23 mouse cellular contexts compared by ENCODE assay signal in genomic region chr10:17038259-17039043, GRCm38 (mm10).
DNase-seq lines count a peak whose midpoint lies in the region; ATAC-seq and TF ChIP-seq lines count a peak whose summit lies in the region.
"Had no signal": no experiment of that assay in that cellular context is flagged by ENCODE, and none has a peak within 500 bp of the region (broad histone marks: within the 10 kb centered on the region; RNA-seq: fewer than 3 reads in every experiment).

No protein-coding gene starts in this region.

- H3K4me3 ChIP-seq in neural tube, embryonic 12.5 days, result no peak overlapping the region
- no peak overlapping the region for H3K4me3 ChIP-seq in neural tube, embryonic 15.5 days (replicated peaks)
- peak overlapping the region in 1 of 2 experiments; percentile 51; a peak in 2 of 4 replicates for H3K4me3 ChIP-seq in MEL (ENCODE audit: control insufficient read depth in 1 of 2, insufficient read depth in 1 of 2, low read depth in 2 of 2, low read length in 2 of 2)
- H3K4me3 ChIP-seq: forebrain, embryonic 15.5 days; heart, embryonic 10.5 days; hindbrain, embryonic 12.5 days; layer of hippocampus, adult 2 months; limb, embryonic 15.5 days; liver, embryonic 15.5 days had no signal

- no peak overlapping the region for H3K4me2 ChIP-seq in neural tube, embryonic 12.5 days (replicated peaks)
- no peak overlapping the region for H3K4me2 ChIP-seq in neural tube, embryonic 15.5 days
- H3K4me2 ChIP-seq: forebrain, embryonic 15.5 days; hindbrain, embryonic 12.5 days; limb, embryonic 15.5 days; liver, embryonic 15.5 days had no signal

- peak; percentile 71 to 80; a peak in 3 of 4 replicates for TF ChIP-seq EP300 in MEL (IDR thresholded peaks at IDR 0.05; ENCODE audit: low read depth in 1 of 2, low read length in 2 of 2)

- TF ChIP-seq CTCF in MEL (IDR thresholded peaks at IDR 0.05 in 2 of 3, conservative IDR thresholded peaks at IDR 0.05 in 1 of 3; ENCODE audit: control insufficient read depth in 1 of 3, insufficient read depth in 1 of 3, low read depth in 2 of 3, low read length in 3 of 3, poor library complexity in 1 of 3, severe bottlenecking in 1 of 3), result no peak

- H3K27me3 ChIP-seq in neural tube, embryonic 12.5 days (replicated peaks), result no peaks in the 10 kb centered on the region
- H3K27me3 ChIP-seq in neural tube, embryonic 15.5 days (replicated peaks), result no peaks in the 10 kb centered on the region
- H3K27me3 ChIP-seq in MEL (ENCODE audit: control insufficient read depth in 1 of 2, insufficient read depth in 2 of 2, low read length in 2 of 2), result no peaks in the 10 kb centered on the region
- H3K27me3 ChIP-seq: forebrain, embryonic 15.5 days; hindbrain, embryonic 12.5 days; limb, embryonic 15.5 days; liver, embryonic 15.5 days had no signal

- H3K9ac ChIP-seq in neural tube, embryonic 12.5 days, result no peak overlapping the region
- H3K9ac ChIP-seq in neural tube, embryonic 15.5 days (replicated peaks), result no peak overlapping the region
- peak overlapping the region; percentile 28 for H3K9ac ChIP-seq in MEL (ENCODE audit: control insufficient read depth, low read depth, low read length, poor library complexity, severe bottlenecking)
- H3K9ac ChIP-seq: forebrain, embryonic 15.5 days; hindbrain, embryonic 12.5 days; limb, embryonic 15.5 days; liver, embryonic 15.5 days had no signal

- H3K79me2 ChIP-seq in MEL (ENCODE audit: control insufficient read depth, insufficient read depth, low read length, poor library complexity), result no peaks in the 10 kb centered on the region

- TF ChIP-seq POLR2A in MEL (IDR thresholded peaks at IDR 0.05; ENCODE audit: control insufficient read depth in 1 of 2, insufficient read depth in 1 of 2, low read depth in 1 of 2, low read length in 2 of 2, poor library complexity in 1 of 2), result no peak

- peak; percentile 48; the same call in 1 of the 2 replicates for ATAC-seq in neural tube, embryonic 12.5 days (ENCODE audit: low FRiP score, low read depth)
- no peak; the same call in 1 of the 2 replicates for ATAC-seq in neural tube, embryonic 15.5 days (ENCODE audit: low FRiP score)
- 0 out of 2 replicates have a peak, but pooled peaks have one; percentile 50 for ATAC-seq in common myeloid progenitor, adult 5-6 weeks (replicated peaks; ENCODE audit: low read depth, poor library complexity, severe bottlenecking)
- ATAC-seq: forebrain, embryonic 15.5 days; inflammation-experienced regulatory T-cells, adult 6 months had no signal

- WGBS in neural tube, embryonic 12.5 days, result 69% methylated on average over 11 of the region's 11 CpGs
- 51% methylated on average over 11 of the region's 11 CpGs for WGBS in neural tube, embryonic 15.5 days

- no peaks in the 10 kb centered on the region for H3K36me3 ChIP-seq in neural tube, embryonic 12.5 days
- no peaks in the 10 kb centered on the region for H3K36me3 ChIP-seq in neural tube, embryonic 15.5 days
- H3K36me3 ChIP-seq in MEL (ENCODE audit: control insufficient read depth in 1 of 2, insufficient read depth in 2 of 2, low read length in 2 of 2), result peaks cover 0 to 11% of the 10 kb centered on the region in 2 experiments; a peak in 2 of 4 replicates
- H3K36me3 ChIP-seq: forebrain, embryonic 15.5 days; heart, embryonic 10.5 days; hindbrain, embryonic 12.5 days; limb, embryonic 15.5 days; liver, embryonic 15.5 days had no signal

- no peak for TF ChIP-seq RAD21 in MEL (IDR thresholded peaks at IDR 0.05; ENCODE audit: low read depth, low read length)

- no peak overlapping the region for H3K27ac ChIP-seq in neural tube, embryonic 12.5 days
- no peak overlapping the region for H3K27ac ChIP-seq in neural tube, embryonic 15.5 days (replicated peaks)
- H3K27ac ChIP-seq in MEL (ENCODE audit: control insufficient read depth, low read depth, low read length), result peak overlapping the region; percentile 47; the same call in 1 of the 2 replicates
- H3K27ac ChIP-seq: forebrain, embryonic 15.5 days; heart, embryonic 10.5 days; hindbrain, embryonic 12.5 days; layer of hippocampus, adult 2 months; limb, embryonic 15.5 days; liver, embryonic 15.5 days; macrophage had no signal

- intact Hi-C loops in left cerebral cortex, postnatal 25 days (cut with DNase I), result no loop called here

- no peaks in the 10 kb centered on the region for H3K9me3 ChIP-seq in neural tube, embryonic 12.5 days
- no peaks in the 10 kb centered on the region for H3K9me3 ChIP-seq in neural tube, embryonic 15.5 days (replicated peaks)
- no peaks in the 10 kb centered on the region for H3K9me3 ChIP-seq in MEL (replicated peaks; ENCODE audit: insufficient read depth, low read length)
- H3K9me3 ChIP-seq: forebrain, embryonic 15.5 days; heart, embryonic 10.5 days; hindbrain, embryonic 12.5 days; limb, embryonic 15.5 days; liver, embryonic 15.5 days had no signal

- H3K4me1 ChIP-seq in neural tube, embryonic 12.5 days, result no peaks in the 10 kb centered on the region
- H3K4me1 ChIP-seq in neural tube, embryonic 15.5 days, result no peaks in the 10 kb centered on the region
- peaks cover 0 to 6% of the 10 kb centered on the region in 2 experiments; a peak in 2 of 4 replicates for H3K4me1 ChIP-seq in MEL (ENCODE audit: control insufficient read depth in 1 of 2, insufficient read depth in 2 of 2, low read length in 2 of 2)
- H3K4me1 ChIP-seq: forebrain, embryonic 15.5 days; heart, embryonic 10.5 days; hindbrain, embryonic 12.5 days; liver, embryonic 15.5 days had no signal

- DNase-seq in MEL (ENCODE audit: low read depth, low spot score), result peak; percentile 70
- DNase-seq in skeletal muscle tissue, adult 2 months (ENCODE audit: low read depth, low spot score), result peak; percentile 20
- DNase-seq in left cerebral cortex, postnatal 25 days (ENCODE audit: low spot score in 2 of 2), result no peak
- DNase-seq in kidney, adult 11 months, result no peak
- DNase-seq: adrenal gland, adult 8-10 months; cerebellum, postnatal 14 days; gastrocnemius, postnatal 25 days; heart, postnatal 10 days; kidney, adult 8-10 months; kidney, postnatal 14 days; right cerebral cortex, postnatal 25 days; thymus, adult 2 months had no signal

TF ChIP-seq in MEL, 35 proteins besides CTCF, POLR2A, EP300 and RAD21:
- peak; percentile 81 for TF ChIP-seq ZNF384 (IDR thresholded peaks at IDR 0.05; ENCODE audit: low read depth, low read length)
- peak; percentile 78 for TF ChIP-seq ETS1 (IDR thresholded peaks at IDR 0.05; ENCODE audit: low read depth, low read length)
- no peak for TF ChIP-seq TBP (IDR thresholded peaks at IDR 0.05; ENCODE audit: low read depth, low read length)
- no peak for TF ChIP-seq MYB (IDR thresholded peaks at IDR 0.05; ENCODE audit: low read depth, low read length)
- peak; percentile 85 for TF ChIP-seq USF1 (IDR thresholded peaks at IDR 0.05; ENCODE audit: low read depth, low read length)
- TF ChIP-seq GABPA (IDR thresholded peaks at IDR 0.05; ENCODE audit: low read depth, low read length), result no peak
- TF ChIP-seq MAX (IDR thresholded peaks at IDR 0.05; ENCODE audit: low read length), result peak; percentile 35; the same call in 1 of the 2 replicates
- peak; percentile 59 for TF ChIP-seq GATA1 (IDR thresholded peaks at IDR 0.05; ENCODE audit: low read depth, low read length)
- peak; percentile 90; the same call in 1 of the 2 replicates for TF ChIP-seq BHLHE40 (IDR thresholded peaks at IDR 0.05; ENCODE audit: borderline replicate concordance, low read depth, low read length)
- TF ChIP-seq USF2 (IDR thresholded peaks at IDR 0.05; ENCODE audit: borderline replicate concordance in 1 of 2, insufficient read depth in 1 of 2, low read depth in 1 of 2, low read length in 2 of 2), result 0 out of 4 replicates have a peak, but pooled peaks of 1 of the 2 experiments have one; percentile 27
- no peak for TF ChIP-seq SMC3 (IDR thresholded peaks at IDR 0.05; ENCODE audit: low read depth, low read length)
- TF ChIP-seq TCF12 (IDR thresholded peaks at IDR 0.05; ENCODE audit: low read depth, low read length), result peak; percentile 25; the same call in 1 of the 2 replicates
- no peak for TF ChIP-seq ZKSCAN1 (IDR thresholded peaks at IDR 0.05; ENCODE audit: low read depth, low read length)
- no peak for TF ChIP-seq NRF1 (IDR thresholded peaks at IDR 0.05; ENCODE audit: insufficient read depth, low read depth, low read length, poor library complexity, severe bottlenecking)
- TF ChIP-seq SIN3A (IDR thresholded peaks at IDR 0.05; ENCODE audit: low read length), result peak; percentile 52; the same call in 1 of the 2 replicates
- no peak for TF ChIP-seq MAZ (IDR thresholded peaks at IDR 0.05; ENCODE audit: low read depth, low read length)
- peak; percentile 84 for TF ChIP-seq RCOR1 (IDR thresholded peaks at IDR 0.05; ENCODE audit: low read depth, low read length)

Comparison
In these comparisons a context has a peak if more than half of its experiments do, and no peak if none do; other contexts are left out.
1. DNase-seq: peak in MEL (single experiment) and skeletal muscle tissue, adult 2 months (single experiment); none in left cerebral cortex, postnatal 25 days (0 of 2) and kidney, adult 11 months (single experiment).